Mouse (Mus musculus): Measurements from ENCODE around the gene Ltb. TPM values are rescaled to one million over a fixed set of nuclear protein-coding genes. Genes with fewer than 3 reads are reported as not detected.

The Ltb gene
- polyA plus RNA-seq, 1 experiment from 2014 or later = 0.54 TPM

DNA sequence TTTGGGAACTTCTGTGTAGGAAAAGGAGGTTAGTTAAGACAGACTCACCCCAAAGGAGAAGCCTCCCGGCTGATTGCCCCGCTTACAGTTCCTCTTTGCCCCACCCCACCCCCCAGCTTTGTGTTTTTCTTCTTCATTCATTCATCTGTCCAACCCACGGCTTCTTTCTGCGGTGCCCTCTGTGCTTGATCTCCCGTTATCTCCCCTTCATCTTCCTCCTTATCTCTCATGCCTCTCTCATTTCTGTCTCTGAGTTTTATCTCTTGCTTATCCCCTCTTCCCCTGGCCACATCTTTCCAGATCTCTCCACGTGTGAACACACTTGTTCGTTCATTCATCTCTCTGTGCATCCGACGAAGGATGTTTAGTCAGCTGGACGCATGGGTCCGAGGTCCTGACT is 6.9 kb downstream of the Ltb start:
- Histone ChIP-seq H3K4me1 (peaks cover 2% of the 10 kb centered on the region; the same call in 1 of the 2 replicates), H3K27me3 (peaks cover 68% of the 10 kb centered on the region), H3K36me3 (no peaks in the 10 kb centered on the region), H3K4me3 (no peak overlapping the region), H3K27ac (no peak overlapping the region), H3K9ac (no peak overlapping the region), H3K9me3 (replicated peaks) (no peaks in the 10 kb centered on the region), H3K4me2 (replicated peaks) (no peak overlapping the region)
- ATAC-seq (ENCODE audit: low FRiP score) = no peak
- 77% methylated on average over 11 of the region's 11 CpGs for WGBS

DNA sequence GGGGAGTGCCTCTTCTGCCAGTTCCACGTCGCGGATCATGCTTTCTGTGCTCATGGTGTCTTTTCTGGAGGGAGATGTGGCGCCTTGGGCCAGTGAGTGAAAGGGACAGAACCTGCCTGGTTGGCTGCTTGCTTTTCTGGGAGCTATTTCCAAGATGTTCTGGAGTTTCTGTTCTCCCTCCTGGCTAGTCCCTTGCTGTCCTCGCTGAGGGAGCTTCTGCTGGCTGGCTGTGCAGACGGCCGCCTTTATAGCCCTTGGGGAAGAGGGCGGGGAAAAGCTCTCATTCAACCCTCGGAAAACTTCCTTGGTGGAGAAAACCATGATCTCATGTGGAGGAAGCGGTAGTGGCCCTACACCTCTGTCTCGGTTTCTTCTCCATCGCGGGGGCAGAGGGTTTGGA is 7.5 kb downstream of the Ltb start, which contains the start of gene Tnf:
Gene Tnf (minus strand): TSS at position 221 of the 400 bp plus-strand sequence.
- Histone ChIP-seq H3K9ac (no peak within 1 kb of the TSS), H3K4me2 (replicated peaks) (no peak within 1 kb of the TSS), H3K9me3 (replicated peaks) (no peaks in the 10 kb centered on the region), H3K27me3 (peaks cover 61% of the 10 kb centered on the region), H3K36me3 (no peaks in the 10 kb centered on the region), H3K4me3 (no peak within 1 kb of the TSS), H3K27ac (no peak within 1 kb of the TSS), H3K4me1 (no peaks in the 10 kb centered on the region)
- WGBS = 45% methylated on average over 13 of the region's 13 CpGs
- ATAC-seq (ENCODE audit: low FRiP score) = no peak

GRCm38 (mm10) chr17:35202442-35202841 is 8.2 kb downstream of the Ltb start:
- Histone ChIP-seq H3K36me3 (no peaks in the 10 kb centered on the region), H3K9ac (no peak overlapping the region), H3K4me1 (no peaks in the 10 kb centered on the region), H3K4me3 (no peak overlapping the region), H3K27ac (no peak overlapping the region), H3K27me3 (peaks cover 56% of the 10 kb centered on the region), H3K4me2 (replicated peaks) (no peak overlapping the region), H3K9me3 (replicated peaks) (no peaks in the 10 kb centered on the region)
- WGBS = 82% methylated on average over 4 of the region's 4 CpGs
- no peak for ATAC-seq (ENCODE audit: low FRiP score)

DNA sequence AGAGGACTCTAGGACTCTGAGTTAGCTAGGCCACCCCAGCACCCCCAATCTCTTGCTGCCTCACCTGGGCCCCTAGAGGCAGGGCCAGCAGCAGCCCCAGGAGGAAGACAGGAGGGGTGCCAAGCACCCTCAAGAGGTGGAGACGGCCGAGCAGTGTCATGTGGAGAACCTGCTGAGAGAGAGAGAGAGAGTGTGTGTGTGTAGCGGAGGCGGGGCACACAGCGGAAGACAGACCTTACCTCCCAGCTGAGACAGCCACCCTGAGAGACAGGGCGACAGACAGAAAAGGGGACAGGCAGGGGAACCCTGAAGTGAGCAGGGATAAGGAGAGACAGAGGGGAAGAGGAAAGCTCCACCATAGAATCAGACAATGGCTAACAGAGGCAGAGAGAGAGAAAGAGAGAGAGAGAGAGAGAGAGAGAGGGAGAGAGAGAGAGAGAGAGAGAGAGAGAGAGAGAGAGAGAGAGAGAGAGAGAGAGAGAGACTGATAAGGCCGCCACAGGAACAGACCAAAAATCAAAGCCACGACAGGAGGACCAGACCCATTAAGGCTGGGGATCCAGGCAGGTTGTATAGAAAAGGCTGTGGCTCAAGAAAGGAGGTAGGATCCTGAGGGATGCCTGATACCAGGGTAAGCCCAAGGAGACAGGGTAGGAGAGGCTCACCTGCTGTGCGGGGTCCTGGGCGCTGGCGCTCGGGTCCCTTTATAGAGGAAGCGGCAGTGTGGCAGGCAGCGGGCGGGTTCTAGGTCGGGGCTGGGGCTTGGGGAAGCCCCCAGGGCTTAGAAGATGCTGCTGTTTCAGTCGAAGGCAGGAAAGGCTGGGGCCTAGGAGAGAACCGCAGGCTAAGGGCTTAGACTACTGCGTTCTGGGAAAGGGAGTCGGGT is 10.5 kb downstream of the Ltb start, which contains the start of gene Lta:
Gene Lta (minus strand): TSS at position 858 of the 886 bp plus-strand sequence.
- no peaks in the 10 kb centered on the region for H3K9me3 ChIP-seq (replicated peaks)
- H3K27ac ChIP-seq = no peak within 1 kb of the TSS
- H3K36me3 ChIP-seq = no peaks in the 10 kb centered on the region
- no peaks in the 10 kb centered on the region for H3K4me1 ChIP-seq
- 0 out of 2 replicates have a peak within 1 kb of the TSS, but pooled peaks have one; percentile 18 for H3K9ac ChIP-seq
- 27% methylated on average over 20 of the region's 20 CpGs for WGBS
- peaks cover 45% of the 10 kb centered on the region for H3K27me3 ChIP-seq
- H3K4me2 ChIP-seq (replicated peaks) = no peak within 1 kb of the TSS
- H3K4me3 ChIP-seq = no peak within 1 kb of the TSS
- ATAC-seq (ENCODE audit: low FRiP score) = no peak

- H3K4me2 ChIP-seq (replicated peaks) = no peak overlapping the region
- no peak overlapping the region for H3K4me3 ChIP-seq
- 0 out of 2 replicates have a peak overlapping the region, but pooled peaks have one; percentile 18 for H3K9ac ChIP-seq
- no peaks in the 10 kb centered on the region for H3K4me1 ChIP-seq
- peaks cover 42% of the 10 kb centered on the region for H3K27me3 ChIP-seq
- WGBS = 57% methylated on average over 10 of the region's 10 CpGs
- no peaks in the 10 kb centered on the region for H3K9me3 ChIP-seq (replicated peaks)
- no peak for ATAC-seq (ENCODE audit: low FRiP score)
- no peak overlapping the region for H3K27ac ChIP-seq
- no peaks in the 10 kb centered on the region for H3K36me3 ChIP-seq
Measured at GRCm38 (mm10) chr17:35205380-35205769, 11.1 kb downstream of the Ltb start.

DNA sequence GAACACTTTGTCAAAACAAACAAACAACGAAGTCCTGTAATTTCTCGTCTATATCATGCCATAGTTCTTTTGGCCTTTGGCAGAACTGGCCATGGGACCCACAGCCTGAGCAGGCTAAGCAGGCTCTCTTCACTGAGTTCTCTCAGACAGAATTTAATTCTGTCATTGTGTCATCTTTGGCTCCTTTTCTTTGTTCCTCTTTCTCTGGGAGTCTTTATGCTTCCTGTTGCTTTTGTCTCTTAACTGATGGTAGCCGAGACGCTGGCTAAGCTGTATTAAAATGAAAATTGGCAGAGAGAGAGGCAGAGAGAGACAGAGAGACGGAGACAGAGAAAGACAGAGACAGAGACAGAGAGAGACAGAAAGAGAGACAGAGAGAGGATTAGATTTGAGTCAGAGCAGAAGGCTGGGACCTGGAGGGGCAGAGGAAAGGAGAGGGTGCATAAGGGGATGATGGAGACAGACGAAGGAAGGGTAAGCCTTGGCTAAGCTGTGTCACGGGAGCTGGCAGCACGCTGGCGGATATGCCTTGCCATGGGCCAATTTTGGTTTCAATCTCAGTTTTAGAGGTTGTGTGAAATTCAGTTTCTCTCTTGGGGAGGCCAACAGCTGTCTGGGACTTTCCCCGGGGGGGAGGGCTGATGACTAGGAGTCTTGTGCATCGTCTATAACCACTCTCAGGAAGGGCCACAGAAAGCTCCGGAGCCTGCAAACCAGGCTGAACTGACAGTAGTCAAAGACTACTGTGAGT is 15.7 kb downstream of the Ltb start:
- Histone ChIP-seq H3K27me3 (peaks cover 5% of the 10 kb centered on the region), H3K9me3 (replicated peaks) (no peaks in the 10 kb centered on the region), H3K4me2 (replicated peaks) (no peak overlapping the region), H3K9ac (no peak overlapping the region), H3K36me3 (no peaks in the 10 kb centered on the region), H3K27ac (no peak overlapping the region), H3K4me3 (no peak overlapping the region), H3K4me1 (no peaks in the 10 kb centered on the region)
- no peak for ATAC-seq (ENCODE audit: low FRiP score)
- 76% methylated on average over 12 of the region's 12 CpGs for WGBS

DNA sequence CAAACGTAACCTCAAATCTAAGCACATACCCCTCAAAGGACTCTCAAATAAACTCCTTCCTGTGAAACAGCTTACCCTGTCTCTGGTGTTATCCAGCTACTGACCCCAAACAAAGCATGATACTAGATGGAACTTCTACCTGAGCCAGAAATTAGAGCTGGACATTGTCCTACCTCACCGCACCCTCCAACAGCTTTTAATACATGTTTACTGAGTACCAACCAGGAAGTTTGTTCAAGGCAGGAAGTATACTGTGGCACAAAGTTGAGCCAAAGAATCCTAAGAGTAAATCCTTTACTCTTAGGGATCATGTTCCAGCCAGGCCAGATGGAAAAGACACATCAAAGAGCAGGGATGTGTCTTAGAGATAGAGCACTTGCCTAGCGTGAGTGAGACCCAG is 16.4 kb downstream of the Ltb start:
- no peaks in the 10 kb centered on the region for H3K9me3 ChIP-seq (replicated peaks)
- no peaks in the 10 kb centered on the region; the same call in 1 of the 2 replicates for H3K27me3 ChIP-seq
- no peaks in the 10 kb centered on the region for H3K4me1 ChIP-seq
- H3K27ac ChIP-seq = no peak overlapping the region
- H3K9ac ChIP-seq = no peak overlapping the region
- H3K4me3 ChIP-seq = no peak overlapping the region
- ATAC-seq (ENCODE audit: low FRiP score) = no peak
- no peaks in the 10 kb centered on the region for H3K36me3 ChIP-seq
- 86% methylated on average over 3 of the region's 3 CpGs for WGBS
- no peak overlapping the region for H3K4me2 ChIP-seq (replicated peaks)

DNA sequence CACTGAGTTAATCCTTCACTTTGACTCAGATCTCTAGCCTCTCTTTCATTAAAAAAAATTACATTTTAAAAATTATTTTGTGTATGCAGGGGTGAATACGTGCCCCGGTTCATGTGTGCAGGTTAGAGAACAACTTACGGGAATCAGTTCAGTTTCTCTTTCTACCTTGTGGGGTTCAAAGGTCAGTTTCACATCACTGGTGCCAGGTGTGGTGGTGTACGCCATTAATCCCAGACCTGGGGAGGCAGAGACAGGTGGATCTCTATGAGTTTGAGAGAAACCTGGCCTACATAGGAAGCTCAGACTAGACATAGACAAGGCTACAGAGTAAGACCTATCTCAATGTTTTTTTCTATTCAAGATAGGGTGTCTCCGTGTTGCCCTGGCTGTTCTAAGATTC is 18.8 kb downstream of the Ltb start:
- 92% methylated on average over 5 of the region's 5 CpGs for WGBS
- no peaks in the 10 kb centered on the region for H3K4me1 ChIP-seq
- H3K27me3 ChIP-seq = no peaks in the 10 kb centered on the region; the same call in 1 of the 2 replicates
- no peak overlapping the region for H3K9ac ChIP-seq
- H3K4me2 ChIP-seq (replicated peaks) = no peak overlapping the region
- H3K36me3 ChIP-seq = no peaks in the 10 kb centered on the region
- ATAC-seq (ENCODE audit: low FRiP score) = no peak
- H3K27ac ChIP-seq = no peak overlapping the region
- H3K9me3 ChIP-seq (replicated peaks) = no peaks in the 10 kb centered on the region
- no peak overlapping the region for H3K4me3 ChIP-seq

GRCm38 (mm10) chr17:35218516-35219193 is 24.4 kb downstream of the Ltb start:
- Histone ChIP-seq H3K27ac (no peak overlapping the region), H3K27me3 (no peaks in the 10 kb centered on the region), H3K9ac (no peak overlapping the region), H3K4me3 (no peak overlapping the region), H3K9me3 (replicated peaks) (no peaks in the 10 kb centered on the region), H3K36me3 (peaks cover 30% of the 10 kb centered on the region), H3K4me2 (replicated peaks) (no peak overlapping the region), H3K4me1 (peaks cover 4% of the 10 kb centered on the region; the same call in 1 of the 2 replicates)
- no peak for ATAC-seq (ENCODE audit: low FRiP score)
- WGBS = 77% methylated on average over 18 of the region's 18 CpGs

- H3K36me3 ChIP-seq = peaks cover 30% of the 10 kb centered on the region
- no peak overlapping the region for H3K4me2 ChIP-seq (replicated peaks)
- WGBS = 82% methylated on average over 6 of the region's 6 CpGs
- no peak overlapping the region for H3K9ac ChIP-seq
- H3K27ac ChIP-seq = no peak overlapping the region
- no peaks in the 10 kb centered on the region for H3K9me3 ChIP-seq (replicated peaks)
- H3K4me3 ChIP-seq = no peak overlapping the region
- H3K27me3 ChIP-seq = no peaks in the 10 kb centered on the region
- ATAC-seq (ENCODE audit: low FRiP score) = no peak
- peaks cover 4% of the 10 kb centered on the region; the same call in 1 of the 2 replicates for H3K4me1 ChIP-seq
Measured at GRCm38 (mm10) chr17:35219601-35220041, 25.4 kb downstream of the Ltb start.

DNA sequence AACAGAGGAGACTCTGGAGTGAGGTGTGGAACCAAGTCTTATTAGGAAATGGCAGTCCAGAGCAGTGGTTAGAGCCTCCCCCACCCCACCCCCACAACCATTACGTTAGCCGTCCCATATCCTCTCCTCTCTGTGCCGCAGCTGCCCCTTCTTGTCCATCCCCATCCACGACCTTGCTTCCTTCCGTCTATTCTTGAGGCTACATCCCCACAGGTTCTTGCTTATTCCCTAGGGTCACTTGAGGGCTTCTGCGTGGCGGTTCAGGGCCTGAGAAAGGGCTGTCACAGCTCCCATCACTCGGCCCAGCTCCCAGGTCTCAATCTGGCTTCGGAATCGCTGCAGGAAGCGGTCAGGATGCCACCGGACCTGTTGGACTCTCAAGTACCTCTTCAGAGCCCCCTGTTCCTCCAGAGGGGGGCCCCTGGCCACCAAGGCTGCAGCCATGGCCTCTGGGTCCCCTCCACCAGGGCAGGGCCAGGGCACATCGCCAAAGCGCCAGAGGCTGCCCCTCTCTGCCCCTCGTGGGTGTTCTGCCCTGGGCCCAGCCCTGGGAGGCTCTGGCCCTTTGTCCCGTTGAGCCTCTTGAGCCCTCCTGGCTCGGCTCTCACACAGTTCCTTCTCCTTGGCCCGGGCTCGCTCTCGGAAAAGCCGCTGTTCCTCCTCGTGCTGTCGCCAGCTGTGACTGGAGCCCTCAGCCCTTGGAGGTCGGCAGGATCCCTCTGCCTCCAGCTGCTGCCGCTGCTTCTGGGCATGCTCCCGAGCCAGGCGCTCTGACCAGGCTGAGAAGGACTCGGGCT is 26.1 kb downstream of the Ltb start, which contains the start of gene Gm16181:
Gene Gm16181 (plus strand): TSS at position 679 of the 797 bp plus-strand sequence.
- H3K9me3 ChIP-seq (replicated peaks) = no peaks in the 10 kb centered on the region
- no peak for ATAC-seq (ENCODE audit: low FRiP score)
- 79% methylated on average over 28 of the region's 28 CpGs for WGBS
- H3K4me2 ChIP-seq (replicated peaks) = no peak within 1 kb of the TSS
- peaks cover 37% of the 10 kb centered on the region for H3K36me3 ChIP-seq
- H3K9ac ChIP-seq = no peak within 1 kb of the TSS
- no peak within 1 kb of the TSS for H3K4me3 ChIP-seq
- H3K27ac ChIP-seq = peak within 1 kb of the TSS; percentile 13
- H3K4me1 ChIP-seq = peaks cover 4% of the 10 kb centered on the region; the same call in 1 of the 2 replicates
- no peaks in the 10 kb centered on the region for H3K27me3 ChIP-seq

Data from hindbrain, embryonic 12.5 days (tissue).